Mouse (Mus musculus): ENCODE results near the gene Edn2.

Gene Edn2

DNA sequence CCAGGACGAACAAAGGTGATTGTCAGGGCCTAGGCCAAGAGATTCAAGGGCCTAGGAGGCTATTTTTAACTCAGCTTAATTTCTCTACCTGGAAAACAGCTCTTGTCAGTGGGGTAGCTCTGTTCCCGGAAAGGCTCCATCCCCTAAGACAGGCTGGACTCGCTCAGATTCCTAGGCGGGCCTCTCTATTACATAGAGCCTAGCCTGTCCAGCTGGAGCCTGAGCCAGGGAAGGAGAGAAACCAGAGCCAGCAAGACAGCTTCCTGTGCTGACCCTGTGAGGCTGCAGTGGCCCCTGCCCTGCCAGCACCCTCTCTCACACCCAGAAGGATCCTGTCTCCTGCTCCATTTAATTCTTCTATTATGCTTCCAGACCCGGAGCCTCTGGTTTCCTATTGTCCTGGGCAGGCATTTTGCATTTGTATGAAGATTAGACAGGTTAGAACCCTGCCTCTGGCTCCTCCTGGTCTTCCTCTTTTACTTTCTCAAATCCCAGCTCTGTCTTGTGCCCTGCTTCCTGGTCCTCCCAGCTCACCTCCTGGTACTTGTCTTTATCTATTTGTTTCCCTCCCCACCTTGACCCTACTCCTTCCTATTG is 2.2 kb upstream of the Edn2 start:
- in situ Hi-C loops (cut with MboI, MseI): no loop called here

DNA sequence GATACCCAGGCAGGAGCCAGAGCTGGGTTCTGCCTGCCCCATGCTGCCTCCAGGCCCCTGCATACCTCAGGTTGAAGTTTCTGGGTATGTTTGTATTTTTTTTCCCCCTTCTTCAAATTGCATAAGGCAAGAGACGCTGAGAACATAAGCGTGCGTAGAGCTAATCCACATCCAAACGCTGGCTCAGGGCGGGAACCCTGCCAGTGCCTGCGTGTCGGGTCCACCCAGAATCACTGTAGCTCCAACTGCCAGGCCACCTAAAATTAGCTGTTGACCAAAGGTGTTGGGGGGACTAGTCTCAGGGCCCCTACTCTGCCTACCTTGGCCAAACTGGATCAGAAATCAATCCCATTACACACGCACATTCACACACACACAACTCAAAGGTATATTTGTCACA is 1.6 kb downstream of the Edn2 start:
- in situ Hi-C loops (cut with MboI, MseI): no loop called here

DNA sequence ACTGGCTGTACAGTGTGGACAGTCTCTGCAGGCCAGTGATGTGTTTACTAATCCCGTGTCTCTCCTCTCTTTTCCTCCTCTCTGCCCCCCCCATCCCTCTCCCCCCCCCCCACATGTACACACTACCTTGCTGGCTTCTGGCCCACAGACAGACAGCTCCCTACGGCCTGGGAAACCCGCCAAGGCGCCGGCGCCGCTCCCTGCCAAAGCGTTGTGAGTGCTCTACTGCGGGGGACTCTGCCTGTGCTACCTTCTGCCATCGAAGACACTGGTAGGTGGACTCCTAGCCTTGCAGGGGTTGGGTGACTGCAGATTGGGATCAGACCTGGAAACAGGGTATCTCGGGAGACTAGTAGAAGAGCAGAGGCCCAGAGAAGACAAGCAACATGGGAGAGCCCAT is 2.2 kb downstream of the Edn2 start:
- in situ Hi-C loops (cut with MboI, MseI): no loop called here

DNA sequence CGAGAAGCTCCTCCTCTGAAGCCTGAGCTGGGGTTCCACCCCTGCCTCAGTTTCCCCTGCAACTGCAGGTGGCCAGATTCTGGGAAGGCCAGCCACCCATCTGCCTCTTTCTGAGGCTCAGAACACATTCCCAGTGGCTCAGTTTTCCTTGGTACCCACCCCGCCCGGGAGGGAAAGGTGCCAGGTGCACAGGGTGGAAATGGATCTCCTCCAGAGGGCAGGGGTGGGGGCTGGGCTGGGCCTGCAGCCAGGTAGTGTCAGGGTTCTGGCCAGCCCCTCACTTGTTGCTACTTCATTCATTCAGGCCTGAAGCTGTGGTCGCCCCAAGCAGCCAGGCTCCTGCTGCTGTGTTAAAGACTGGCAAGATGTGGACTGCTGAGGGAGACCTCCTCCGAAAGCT is 3.3 kb downstream of the Edn2 start:
- in situ Hi-C loops (cut with MboI, MseI): no loop called here

DNA sequence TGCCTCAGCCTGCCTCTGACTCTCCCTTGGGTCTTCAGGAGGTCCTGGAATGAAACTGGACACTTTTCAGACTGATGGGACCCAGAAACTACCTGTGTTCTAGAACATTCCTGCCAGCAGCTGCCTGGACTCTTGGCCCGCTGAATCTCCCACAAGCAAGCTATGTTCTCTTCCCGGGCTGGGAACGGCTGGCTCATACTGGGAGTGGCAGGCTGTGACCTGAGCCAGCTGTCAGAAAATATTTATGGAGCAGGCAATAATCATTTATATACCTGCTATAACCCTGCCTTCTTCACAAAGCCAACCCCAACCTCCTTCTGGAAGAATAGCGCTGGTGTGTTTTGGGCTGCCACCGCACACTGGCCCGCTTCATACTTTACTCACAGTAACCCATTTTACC is 6.8 kb downstream of the Edn2 start:
- in situ Hi-C loops (cut with MboI, MseI): no loop called here

DNA sequence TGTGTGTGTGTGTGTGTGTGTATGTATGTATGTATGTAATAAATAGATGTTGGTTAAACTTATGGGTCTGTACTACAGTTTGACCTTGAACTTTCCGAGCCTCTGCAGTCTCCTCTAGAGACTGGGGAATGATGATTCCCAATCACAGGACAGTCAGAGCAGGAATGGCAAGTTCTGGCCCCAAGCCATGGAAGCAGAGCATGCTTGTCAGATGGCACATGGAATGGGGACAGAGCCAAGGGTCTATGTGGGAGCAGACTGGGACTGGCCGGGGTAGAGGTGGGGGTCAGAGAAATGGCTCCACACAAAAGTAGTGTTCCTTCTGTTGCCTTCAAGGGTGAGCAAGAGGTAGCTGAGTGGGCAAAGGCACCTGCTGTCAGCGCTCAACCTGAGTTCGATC is 7.3 kb downstream of the Edn2 start:
- in situ Hi-C loops (cut with MboI, MseI): no loop called here

DNA sequence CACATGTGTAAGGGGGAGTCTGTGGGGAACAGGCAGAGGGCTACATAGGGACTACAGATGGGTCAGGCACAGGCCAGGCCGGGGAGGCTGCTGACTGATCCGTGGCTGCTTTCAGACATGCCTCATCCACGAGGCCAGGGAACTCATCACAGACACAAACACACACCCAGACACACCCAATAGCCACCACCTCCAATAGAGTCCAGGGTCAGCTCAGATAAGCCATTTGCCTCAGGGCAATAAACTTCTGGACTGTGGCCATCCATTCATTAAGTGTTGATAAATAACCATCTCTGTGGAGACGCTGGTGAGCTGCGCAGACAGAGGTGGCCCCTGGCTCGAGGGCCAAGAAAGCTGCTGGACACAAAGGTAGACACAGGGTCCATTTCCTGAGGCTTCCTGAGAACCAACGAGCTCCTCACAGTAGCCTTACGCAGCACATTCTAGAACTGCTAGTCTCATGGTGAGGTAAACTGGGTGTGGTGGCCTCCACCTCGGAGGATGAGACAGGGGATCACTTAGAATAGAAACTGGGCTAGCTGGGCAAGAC is 9.5 kb downstream of the Edn2 start:
- in situ Hi-C loops (cut with MboI, MseI): no loop called here

DNA sequence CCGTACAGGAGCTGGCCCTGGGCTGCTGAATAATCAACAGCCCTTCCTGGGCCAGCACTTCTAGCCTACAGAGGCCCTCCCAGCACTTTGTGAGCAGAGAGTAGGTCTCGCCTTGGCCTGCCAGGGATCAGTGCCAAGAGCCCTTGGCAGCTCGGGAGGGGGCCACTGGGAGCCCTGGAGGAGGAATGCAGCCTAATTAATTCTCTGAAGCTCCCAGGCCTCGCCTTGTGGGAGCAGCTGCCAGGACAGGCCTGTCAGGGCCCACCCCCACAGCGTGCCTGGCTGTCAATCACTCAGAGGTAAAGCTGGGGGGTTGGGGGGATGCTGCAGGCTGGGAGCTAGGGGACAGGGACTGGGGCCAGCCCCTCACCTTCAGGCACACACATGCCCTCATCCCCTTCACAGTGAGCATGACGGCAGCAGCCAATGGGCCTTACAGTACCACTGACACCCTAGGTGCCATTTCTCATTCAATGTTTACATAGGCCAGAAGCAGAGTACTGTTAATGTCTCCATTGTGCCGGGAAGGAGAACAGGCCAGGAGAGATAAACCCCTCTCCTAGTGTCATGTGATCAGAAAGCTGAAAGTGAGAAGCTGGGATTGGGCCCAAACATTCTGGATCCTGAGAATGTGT is 11.2 kb downstream of the Edn2 start:
- in situ Hi-C loops (cut with MboI, MseI): no loop called here

DNA sequence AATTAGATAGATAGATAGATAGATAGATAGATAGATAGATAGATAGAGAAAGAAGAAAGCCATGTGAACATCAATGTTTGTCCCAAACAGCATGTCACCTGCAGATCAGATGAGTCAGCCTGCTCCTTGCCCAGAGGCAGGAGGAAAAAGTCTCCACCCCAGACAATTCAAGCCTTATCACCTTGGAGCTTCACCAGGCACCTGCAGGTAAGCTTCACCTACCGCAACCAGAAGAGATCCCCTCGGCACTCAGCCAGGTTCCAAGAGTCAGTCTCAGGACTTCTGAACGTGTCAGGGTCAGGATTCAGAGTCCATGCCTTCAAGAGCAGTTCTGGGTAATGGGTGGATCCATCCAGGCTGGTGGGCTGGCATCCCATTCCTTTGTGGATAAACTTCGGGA is 18.1 kb downstream of the Edn2 start:
- in situ Hi-C loops (cut with MboI, MseI): no loop called here

DNA sequence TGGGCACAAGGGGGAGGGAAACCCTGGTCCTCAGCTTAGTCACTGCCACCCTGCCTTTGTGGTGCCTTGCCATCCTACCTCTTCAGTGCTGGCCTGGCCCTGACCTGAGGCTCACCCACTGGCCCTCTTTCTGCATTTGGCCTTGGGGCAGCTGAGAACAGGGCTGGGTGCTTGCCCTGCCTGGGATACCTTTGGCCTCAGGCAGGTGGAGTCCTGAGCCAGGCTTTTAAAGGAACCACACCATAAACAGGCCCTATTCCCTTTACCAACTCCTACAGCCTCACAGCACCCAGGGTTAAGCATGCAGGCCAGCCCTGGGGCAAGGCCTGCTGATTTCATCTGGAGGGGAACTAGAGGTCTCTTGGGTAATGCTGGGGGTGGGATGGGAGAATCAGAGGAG is 19.5 kb downstream of the Edn2 start:
- in situ Hi-C loops (cut with MboI, MseI): no loop called here

DNA sequence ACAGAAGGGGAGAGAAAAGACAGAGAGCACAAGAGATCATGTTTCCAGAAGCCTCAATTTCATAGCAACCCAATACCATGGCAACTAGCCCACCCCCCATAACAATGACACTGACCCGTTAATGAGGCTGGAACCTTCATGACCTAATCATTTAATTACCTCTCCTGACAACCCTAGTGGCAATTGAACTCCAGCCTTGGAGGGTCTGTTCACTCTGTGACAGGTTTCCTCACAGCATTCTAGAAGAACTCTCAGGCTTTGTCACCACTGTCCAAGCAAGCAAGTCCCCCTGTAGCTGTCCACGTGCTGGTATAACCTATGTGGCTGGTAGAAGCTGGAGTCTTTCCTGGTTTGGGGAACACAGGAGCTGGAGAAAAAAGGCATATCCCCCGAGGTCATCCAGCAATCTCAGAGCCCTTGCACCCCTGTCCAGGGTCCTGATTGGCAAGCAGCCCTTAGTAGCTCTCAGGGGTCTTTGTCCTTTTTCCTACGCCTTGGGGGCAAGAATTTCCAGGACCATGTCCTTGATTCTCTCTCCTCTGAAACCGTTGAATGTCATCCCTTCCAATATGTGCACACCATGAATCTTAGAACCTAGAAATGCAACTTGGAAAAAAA is 23.5 kb downstream of the Edn2 start:
- in situ Hi-C loops (cut with MboI, MseI): no loop called here

DNA sequence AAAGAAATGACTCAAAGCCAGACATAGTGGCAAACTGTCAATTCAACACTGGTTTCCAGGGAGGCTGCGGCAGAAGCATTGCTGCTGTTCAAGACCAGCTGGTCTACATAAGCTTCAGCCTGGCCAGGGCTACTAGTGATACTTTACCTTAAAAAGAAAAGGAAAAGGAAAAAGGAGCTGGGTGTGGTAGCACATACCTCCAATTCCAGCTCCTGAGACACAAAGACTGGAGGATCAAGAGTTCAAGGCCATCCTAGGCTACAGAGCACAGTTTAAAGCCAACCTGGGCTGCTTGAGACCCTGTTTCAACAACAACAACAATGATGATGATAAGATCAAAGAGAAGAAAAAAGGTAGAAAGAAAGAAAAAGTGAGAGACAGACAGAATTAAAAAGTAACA is 25.4 kb downstream of the Edn2 start:
- in situ Hi-C loops (cut with MboI, MseI): no loop called here

DNA sequence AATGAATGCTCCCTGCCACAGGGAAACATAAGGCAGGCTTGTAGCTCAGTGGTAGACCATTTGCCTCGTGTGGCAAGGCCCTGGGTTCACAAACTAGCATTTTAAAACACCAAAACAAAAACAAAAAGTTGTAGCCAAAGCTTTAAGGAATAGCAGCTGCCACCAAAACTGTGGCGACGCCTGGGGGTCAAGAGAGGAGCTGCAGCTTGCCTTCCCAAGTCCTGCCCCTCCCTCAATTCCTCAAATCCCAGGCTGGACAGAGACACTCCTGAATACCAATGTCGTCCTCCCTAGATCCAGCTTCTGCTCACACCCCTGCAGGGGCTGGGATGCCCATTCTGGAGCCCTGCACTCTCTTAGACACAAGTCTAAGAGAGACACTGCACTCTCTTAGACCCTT is 25.9 kb downstream of the Edn2 start:
- in situ Hi-C loops (cut with MboI, MseI): no loop called here

DNA sequence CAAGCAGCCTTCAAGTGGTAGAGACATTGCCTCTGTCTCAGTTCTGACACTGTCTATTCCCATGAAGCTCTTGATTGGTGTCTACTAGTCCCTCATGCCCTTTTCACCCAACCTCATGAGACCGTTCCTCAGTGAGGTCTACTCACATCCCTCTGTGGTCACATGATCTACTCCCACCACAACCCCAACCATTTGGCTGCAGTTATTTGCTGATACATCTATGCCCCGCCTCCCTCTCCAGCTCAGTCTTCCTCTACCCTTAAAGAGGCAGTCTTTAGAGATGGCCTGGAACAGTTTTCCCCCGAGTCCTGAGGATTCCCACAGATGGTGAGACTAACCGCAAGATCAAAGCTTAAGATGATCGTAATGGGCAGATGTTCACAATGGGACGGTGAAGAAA is 27.2 kb downstream of the Edn2 start:
- in situ Hi-C loops (cut with MboI, MseI): no loop called here

DNA sequence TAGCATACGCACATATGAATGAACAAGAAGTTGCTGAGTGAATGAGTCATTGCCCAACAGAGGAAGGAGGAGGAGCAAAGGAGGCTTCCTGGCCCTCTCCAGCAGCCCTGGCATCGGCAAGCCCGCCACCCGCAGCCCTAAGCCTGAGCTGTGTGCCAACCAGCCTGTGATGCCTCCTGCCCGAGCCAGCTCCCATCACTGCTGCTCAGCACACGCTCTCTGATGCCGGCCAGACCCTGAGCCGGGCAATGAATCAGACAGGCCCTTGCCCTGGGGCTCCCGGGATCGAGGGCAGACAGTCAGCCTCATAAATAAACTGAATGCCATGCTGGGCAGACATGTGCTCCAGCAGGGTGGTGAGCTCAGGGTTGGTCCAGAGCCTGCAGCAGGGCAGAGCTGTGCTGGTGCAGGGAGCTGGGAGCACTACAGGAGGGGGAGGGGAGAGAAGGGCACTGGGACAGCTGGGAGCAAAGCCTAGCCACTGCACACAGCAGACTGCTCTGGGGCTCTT is 27.7 kb downstream of the Edn2 start:
- in situ Hi-C loops (cut with MboI, MseI): no loop called here

DNA sequence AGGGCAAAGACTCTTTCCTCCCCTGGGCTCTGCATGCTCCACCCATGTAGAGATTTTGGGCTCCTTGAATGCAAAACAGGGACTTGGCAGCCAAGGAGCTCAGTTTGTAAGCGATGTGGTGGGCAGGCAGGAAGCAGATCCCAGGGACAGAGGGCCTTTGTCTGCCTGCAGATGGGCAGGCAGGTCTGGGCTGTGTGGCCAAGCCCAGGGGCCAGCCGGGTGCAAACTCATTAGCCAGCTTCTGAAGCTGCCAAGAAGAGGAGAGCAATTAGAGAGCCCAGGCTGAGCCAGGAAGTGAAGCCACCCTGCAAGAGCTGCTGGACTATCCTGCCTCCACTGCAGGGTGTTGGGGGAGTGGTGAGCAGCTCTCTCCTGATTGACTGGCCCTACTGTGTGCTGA is 28.9 kb downstream of the Edn2 start:
- in situ Hi-C loops (cut with MboI, MseI): no loop called here

DNA sequence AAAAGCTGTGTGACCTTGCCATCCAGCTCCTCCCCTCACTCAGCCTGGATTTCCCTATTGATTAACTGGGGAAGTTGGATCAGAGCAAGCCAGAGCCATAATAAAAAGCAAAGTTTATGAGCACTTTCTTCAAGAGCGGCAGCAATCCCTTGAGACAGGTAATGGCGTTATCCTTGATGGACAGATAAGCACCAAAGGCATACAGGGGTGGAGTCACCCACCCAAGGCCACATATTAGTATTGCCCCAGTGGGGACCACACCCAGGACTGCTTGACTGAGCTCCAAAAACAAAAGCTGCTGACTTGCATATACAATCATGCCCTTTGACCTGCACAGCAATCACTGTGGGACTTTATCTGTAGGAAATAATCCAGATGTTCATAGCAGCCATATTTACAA is 31.0 kb downstream of the Edn2 start:
- in situ Hi-C loops (cut with MboI, MseI): no loop called here

DNA sequence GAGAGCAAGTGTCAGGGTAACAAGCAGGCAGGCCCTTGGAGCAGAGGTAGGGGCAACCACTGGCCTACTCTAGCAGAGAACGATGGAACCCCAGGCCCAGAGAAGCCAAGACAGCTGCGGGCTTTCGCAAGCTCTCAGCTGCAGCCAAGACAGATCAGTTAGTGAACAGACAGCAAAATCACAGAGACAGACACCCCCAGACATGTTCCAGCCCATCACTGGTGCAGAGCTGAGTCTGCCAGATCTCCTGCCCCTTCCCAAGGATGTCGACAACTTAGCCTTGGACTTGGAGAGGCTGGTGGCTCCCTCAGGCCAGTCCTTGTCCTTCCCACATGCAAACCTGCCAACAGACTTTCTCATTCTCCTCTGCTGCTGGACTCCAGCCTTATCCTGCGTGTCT is 33.0 kb downstream of the Edn2 start:
- in situ Hi-C loops (cut with MboI, MseI): no loop called here

DNA sequence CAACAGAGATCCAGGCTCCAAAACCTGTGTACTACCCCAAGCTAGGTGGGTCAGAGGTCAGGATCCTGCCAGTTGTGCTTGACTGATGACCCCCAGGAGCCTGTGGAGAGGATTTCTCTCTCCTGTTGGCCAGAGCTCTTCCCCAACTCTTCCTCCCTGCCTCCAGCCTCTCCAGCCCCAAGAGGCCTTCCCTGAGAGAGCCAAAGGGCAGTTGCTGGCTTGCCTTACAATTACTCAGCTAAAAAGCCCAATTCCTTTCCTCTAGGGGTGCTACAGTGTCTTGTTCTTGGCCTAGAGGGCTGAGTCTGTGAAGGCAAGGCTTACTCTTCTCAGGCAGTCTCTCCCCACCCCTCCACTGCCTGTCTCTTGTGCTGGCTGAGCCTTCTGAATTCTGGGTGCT is 34.0 kb downstream of the Edn2 start:
- in situ Hi-C loops (cut with MboI, MseI): no loop called here

DNA sequence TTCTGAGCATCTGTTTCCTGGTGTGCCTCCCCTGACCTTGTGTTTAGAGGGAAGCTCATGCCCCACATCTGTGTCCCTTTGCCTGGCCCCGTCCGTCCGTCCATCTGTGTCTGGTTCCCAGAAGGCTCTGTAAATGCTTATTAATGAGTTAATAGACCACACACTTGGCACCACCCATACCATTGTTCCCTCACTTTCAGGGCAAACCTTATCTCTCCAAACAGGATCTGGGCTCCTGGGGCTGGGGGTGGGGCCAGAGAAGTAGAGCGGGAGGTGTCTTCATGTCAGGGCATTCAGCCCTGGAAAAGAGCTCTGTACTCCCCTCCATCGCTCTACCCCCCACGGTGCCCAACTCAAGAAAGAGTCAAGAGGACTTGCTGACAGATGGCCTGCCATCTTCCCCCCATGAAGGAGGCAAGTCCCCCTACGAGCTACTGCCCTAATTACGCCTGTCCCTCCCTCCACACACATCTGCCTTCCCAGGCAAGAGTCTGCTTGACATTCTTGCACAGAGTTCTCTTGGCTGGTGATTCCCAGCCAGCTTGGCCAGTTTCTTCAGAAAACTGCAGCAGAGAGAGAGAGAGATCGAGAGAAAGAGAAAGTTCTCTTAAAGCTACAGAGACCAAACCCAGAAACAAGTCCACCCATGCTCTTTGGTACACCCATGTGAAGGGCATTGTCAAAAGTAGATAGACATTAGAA is 38.3 kb downstream of the Edn2 start:
- in situ Hi-C loops (cut with MboI, MseI): no loop called here

DNA sequence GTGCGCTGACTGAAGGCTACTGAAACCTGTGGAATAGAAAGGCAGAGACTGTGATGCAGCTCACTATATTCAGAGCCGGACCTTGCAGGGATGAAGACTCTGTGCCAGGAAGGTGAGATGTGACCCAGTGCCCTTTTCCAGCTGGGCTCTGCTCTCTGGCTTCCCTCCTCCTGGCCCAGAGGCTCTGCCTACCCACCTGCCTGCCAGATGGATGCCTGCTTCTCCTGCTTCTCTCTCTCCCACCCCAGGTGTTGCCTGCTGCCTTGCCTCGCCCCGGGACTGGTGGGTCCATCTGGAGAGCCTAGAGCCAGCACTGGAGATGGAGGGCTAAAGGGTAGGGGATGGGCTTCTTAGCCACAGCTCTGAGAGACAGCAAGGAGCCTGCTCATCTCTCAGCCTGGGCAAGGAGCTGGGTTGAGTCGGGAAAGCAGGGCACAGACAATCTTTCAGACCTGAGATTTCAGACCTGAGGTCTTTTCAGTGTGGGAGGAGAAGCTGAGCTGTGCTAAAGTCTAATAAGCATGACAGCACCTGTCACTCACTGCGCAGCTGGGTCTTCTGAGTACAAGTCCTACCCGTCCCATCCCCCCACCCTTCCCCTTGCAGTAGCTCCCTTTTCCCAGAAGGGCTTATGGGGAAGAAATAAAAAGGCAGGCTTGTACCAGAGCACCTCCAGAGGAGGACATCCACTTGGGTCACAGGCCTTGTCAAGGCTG is 39.7 kb downstream of the Edn2 start:
- in situ Hi-C loops (cut with MboI, MseI): no loop called here
